Mouse (Mus musculus): Measurements from ENCODE around the gene Hyal2. TPM values are rescaled to one million over a fixed set of nuclear protein-coding genes. Genes with fewer than 3 reads are reported as not detected.

Hyal2 gene
- polyA plus RNA-seq, 1 experiment: 6.8 TPM

DNA sequence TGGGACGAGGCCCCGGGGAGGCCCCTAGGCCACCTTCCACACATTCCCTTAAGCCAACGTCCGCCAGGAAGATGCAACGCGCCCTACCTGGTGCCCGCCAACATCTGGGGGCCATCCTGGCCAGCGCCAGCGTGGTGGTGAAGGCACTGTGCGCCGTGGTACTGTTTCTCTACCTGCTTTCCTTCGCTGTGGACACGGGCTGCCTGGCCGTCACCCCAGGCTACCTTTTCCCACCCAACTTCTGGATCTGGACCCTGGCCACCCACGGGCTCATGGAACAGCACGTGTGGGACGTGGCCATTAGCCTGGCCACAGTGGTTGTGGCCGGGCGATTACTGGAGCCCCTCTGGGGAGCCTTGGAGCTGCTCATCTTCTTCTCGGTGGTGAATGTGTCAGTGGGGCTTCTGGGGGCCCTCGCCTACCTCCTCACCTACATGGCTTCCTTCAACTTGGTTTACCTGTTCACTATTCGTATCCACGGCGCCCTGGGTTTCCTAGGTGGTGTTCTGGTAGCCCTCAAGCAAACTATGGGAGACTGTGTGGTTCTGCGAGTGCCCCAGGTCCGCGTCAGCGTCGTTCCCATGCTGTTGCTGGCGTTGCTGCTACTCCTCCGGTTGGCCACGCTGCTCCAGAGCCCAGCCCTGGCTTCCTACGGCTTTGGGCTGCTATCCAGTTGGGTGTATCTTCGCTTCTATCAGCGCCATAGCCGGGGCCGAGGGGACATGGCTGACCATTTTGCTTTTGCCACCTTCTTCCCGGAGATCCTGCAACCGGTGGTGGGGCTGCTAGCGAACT lies 33.1 kb upstream of the Hyal2 start:
- under 1% methylated on average over 40 of the region's 40 CpGs for WGBS
- Histone ChIP-seq H3K4me3 (replicated peaks; ENCODE audit: control insufficient read depth, low read depth, low read length) (peak overlapping the region; percentile 94), H3K27ac (ENCODE audit: control insufficient read depth, insufficient read depth, low read depth, low read length, poor library complexity) (peak overlapping the region; percentile 76), H3K4me1 (ENCODE audit: control insufficient read depth, insufficient read depth, low read length) (peaks cover 3% of the 10 kb centered on the region)
- TF ChIP-seq CTCF (IDR thresholded peaks at IDR 0.05; ENCODE audit: control insufficient read depth, insufficient read depth, low read length) (no peak), POLR2A (IDR thresholded peaks at IDR 0.05; ENCODE audit: borderline replicate concordance, control insufficient read depth, low read depth, low read length) (no peak)

DNA sequence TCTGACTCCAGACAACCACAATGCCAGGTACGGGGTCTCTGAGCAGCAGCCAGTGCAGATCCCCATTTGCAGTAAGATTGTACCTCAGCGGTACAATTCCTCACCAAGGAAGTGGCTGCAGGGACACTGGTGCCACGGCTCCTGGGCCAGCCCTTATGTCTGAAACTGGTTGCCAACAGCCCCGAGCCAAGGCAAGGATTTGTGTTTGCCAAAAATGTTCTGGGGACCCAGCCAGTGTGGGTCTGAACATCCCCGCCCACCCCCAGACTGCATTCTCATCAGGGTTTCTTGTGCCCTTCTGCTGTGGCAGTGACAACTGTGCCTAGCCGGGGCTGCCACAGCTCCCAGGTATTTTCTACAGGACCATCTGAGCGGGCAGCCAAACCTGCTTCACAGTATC lies 29.5 kb upstream of the Hyal2 start:
- 93% methylated on average over 7 of the region's 7 CpGs for WGBS
- Histone ChIP-seq H3K4me3 (replicated peaks; ENCODE audit: control insufficient read depth, low read depth, low read length) (no peak overlapping the region), H3K27ac (ENCODE audit: control insufficient read depth, insufficient read depth, low read depth, low read length, poor library complexity) (no peak overlapping the region), H3K4me1 (ENCODE audit: control insufficient read depth, insufficient read depth, low read length) (peaks cover 3% of the 10 kb centered on the region)
- TF ChIP-seq POLR2A (IDR thresholded peaks at IDR 0.05; ENCODE audit: borderline replicate concordance, control insufficient read depth, low read depth, low read length): no peak
- TF ChIP-seq CTCF (IDR thresholded peaks at IDR 0.05; ENCODE audit: control insufficient read depth, insufficient read depth, low read length): no peak

DNA sequence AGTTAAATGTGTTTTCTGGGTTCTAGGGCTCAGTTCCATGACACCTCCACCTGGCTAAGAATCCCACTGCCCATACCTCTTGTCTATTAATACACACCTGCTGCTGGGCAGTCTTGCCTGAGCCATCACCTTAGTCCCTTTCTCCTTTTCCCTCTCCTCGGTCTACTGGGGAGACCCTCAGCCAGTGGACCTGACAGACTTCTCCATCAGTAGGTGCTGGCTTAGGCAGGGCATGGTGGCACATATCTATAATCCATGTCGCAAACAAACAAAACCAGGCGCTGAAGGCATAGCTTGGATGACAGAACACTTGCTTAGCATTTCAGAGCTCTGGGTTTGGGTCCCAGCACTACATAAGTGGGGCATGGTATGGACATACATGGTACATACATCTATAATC lies 29.0 kb upstream of the Hyal2 start:
- 82% methylated on average over 3 of the region's 3 CpGs for WGBS
- no peak overlapping the region for H3K4me3 ChIP-seq (replicated peaks; ENCODE audit: control insufficient read depth, low read depth, low read length)
- H3K27ac ChIP-seq (ENCODE audit: control insufficient read depth, insufficient read depth, low read depth, low read length, poor library complexity): no peak overlapping the region
- H3K4me1 ChIP-seq (ENCODE audit: control insufficient read depth, insufficient read depth, low read length): peaks cover 2% of the 10 kb centered on the region
- TF ChIP-seq POLR2A (IDR thresholded peaks at IDR 0.05; ENCODE audit: borderline replicate concordance, control insufficient read depth, low read depth, low read length): no peak
- no peak for TF ChIP-seq CTCF (IDR thresholded peaks at IDR 0.05; ENCODE audit: control insufficient read depth, insufficient read depth, low read length)

DNA sequence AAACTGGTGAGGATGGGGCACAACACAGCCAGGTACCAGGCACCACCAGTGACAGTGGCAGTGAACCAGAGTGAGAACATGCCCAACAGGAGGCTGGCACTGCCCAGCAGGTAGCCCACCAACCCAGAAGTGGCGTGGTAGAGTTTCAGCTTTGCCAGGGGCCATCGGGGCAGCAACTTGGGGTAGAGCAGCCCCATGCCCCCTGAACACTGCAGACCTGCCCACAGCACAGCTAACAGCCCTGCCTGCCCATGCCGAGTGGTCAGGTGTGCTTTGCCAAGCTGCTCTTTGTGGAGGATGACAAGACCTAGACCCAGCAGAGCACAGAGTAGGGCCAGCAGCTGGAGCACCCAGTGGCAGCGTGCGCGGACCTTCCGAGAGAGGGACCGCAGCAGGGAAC lies 27.8 kb upstream of the Hyal2 start:
- 94% methylated on average over 8 of the region's 8 CpGs for WGBS
- Histone ChIP-seq H3K4me3 (replicated peaks; ENCODE audit: control insufficient read depth, low read depth, low read length) (no peak overlapping the region), H3K27ac (ENCODE audit: control insufficient read depth, insufficient read depth, low read depth, low read length, poor library complexity) (no peak overlapping the region; the same call in 1 of the 2 replicates), H3K4me1 (ENCODE audit: control insufficient read depth, insufficient read depth, low read length) (peaks cover 2% of the 10 kb centered on the region)
- TF ChIP-seq CTCF (IDR thresholded peaks at IDR 0.05; ENCODE audit: control insufficient read depth, insufficient read depth, low read length): no peak
- TF ChIP-seq POLR2A (IDR thresholded peaks at IDR 0.05; ENCODE audit: borderline replicate concordance, control insufficient read depth, low read depth, low read length): 0 out of 2 replicates have a peak, but pooled peaks have one; percentile 5

GRCm38 (mm10) chr9:107540420-107540819 lies 27.3 kb upstream of the Hyal2 start:
- TF ChIP-seq CTCF (IDR thresholded peaks at IDR 0.05; ENCODE audit: control insufficient read depth, insufficient read depth, low read length): no peak
- no peak for TF ChIP-seq POLR2A (IDR thresholded peaks at IDR 0.05; ENCODE audit: borderline replicate concordance, control insufficient read depth, low read depth, low read length)
- no peak overlapping the region for H3K4me3 ChIP-seq (replicated peaks; ENCODE audit: control insufficient read depth, low read depth, low read length)
- 70% methylated on average over 4 of the region's 4 CpGs for WGBS
- no peak overlapping the region for H3K27ac ChIP-seq (ENCODE audit: control insufficient read depth, insufficient read depth, low read depth, low read length, poor library complexity)
- peaks cover 2% of the 10 kb centered on the region for H3K4me1 ChIP-seq (ENCODE audit: control insufficient read depth, insufficient read depth, low read length)

- Histone ChIP-seq H3K27ac (ENCODE audit: control insufficient read depth, insufficient read depth, low read depth, low read length, poor library complexity) (no peak overlapping the region), H3K4me1 (ENCODE audit: control insufficient read depth, insufficient read depth, low read length) (no peaks in the 10 kb centered on the region; the same call in 1 of the 2 replicates), H3K4me3 (replicated peaks; ENCODE audit: control insufficient read depth, low read depth, low read length) (no peak overlapping the region)
- WGBS: 61% methylated on average over 10 of the region's 10 CpGs
- TF ChIP-seq POLR2A (IDR thresholded peaks at IDR 0.05; ENCODE audit: borderline replicate concordance, control insufficient read depth, low read depth, low read length) (no peak), CTCF (IDR thresholded peaks at IDR 0.05; ENCODE audit: control insufficient read depth, insufficient read depth, low read length) (no peak)
Measured at GRCm38 (mm10) chr9:107541005-107541404, 26.7 kb upstream of the Hyal2 start.

DNA sequence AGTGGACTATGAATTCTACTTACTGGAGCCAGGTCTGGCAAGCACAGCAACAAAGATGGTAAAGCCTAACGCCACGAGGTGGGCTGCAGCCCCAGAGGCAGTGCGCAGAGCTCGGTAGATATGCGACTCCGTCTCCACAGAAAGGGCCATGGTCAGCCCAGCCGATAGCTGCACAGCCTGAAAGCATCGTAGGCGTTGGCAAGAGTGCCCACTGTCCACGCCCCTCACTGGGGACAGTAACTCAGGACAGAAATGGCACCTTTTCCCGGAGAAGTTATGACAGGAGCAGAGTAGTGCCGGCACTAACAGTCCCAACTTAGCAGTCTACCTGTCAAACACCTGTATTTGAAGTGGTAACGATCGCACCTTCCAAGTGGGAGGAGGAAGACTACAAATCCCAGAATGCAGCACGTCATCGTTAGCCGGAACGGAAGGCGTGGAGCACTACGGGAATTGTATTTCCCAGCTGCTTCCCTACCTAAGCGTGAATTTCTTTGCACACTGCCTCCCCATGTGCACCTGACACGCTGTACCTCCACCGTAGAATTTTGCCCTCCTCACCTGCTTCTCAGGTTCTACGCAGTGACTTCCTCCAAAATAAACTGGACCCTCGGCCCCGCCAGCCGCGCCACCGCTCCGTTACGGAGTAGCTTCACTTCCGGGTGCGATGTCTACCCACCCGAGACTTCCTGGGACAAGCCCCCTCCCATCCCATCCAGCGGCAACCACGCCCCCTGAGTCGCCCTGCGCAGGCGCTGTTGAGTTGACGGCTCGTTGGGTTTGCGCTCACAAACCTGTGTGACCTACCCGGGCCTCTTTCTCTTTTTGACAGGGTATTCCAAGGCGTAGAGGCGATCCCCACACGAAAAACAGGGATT lies 26.0 kb upstream of the Hyal2 start, which contains the start of the genes Cyb561d2 and Nprl2:
TSS of gene Cyb561d2 (minus strand) at position 720 of the 878 bp plus-strand sequence.
TSS of gene Nprl2 (plus strand) at position 753 of the 878 bp plus-strand sequence.
- under 1% methylated on average over 46 of the region's 46 CpGs for WGBS
- Histone ChIP-seq H3K4me3 (replicated peaks; ENCODE audit: control insufficient read depth, low read depth, low read length) (peak within 1 kb of the TSS; percentile 87), H3K4me1 (ENCODE audit: control insufficient read depth, insufficient read depth, low read length) (peaks cover under 1% of the 10 kb centered on the region; the same call in 1 of the 2 replicates), H3K27ac (ENCODE audit: control insufficient read depth, insufficient read depth, low read depth, low read length, poor library complexity) (peak within 1 kb of the TSS; percentile 35)
- TF ChIP-seq POLR2A (IDR thresholded peaks at IDR 0.05; ENCODE audit: borderline replicate concordance, control insufficient read depth, low read depth, low read length) (peak; percentile 58; the same call in 1 of the 2 replicates), CTCF (IDR thresholded peaks at IDR 0.05; ENCODE audit: control insufficient read depth, insufficient read depth, low read length) (peak; percentile 17; the same call in 1 of the 2 replicates)

- Histone ChIP-seq H3K4me3 (replicated peaks; ENCODE audit: control insufficient read depth, low read depth, low read length) (peak overlapping the region; percentile 87), H3K27ac (ENCODE audit: control insufficient read depth, insufficient read depth, low read depth, low read length, poor library complexity) (peak overlapping the region; percentile 7; the same call in 1 of the 2 replicates), H3K4me1 (ENCODE audit: control insufficient read depth, insufficient read depth, low read length) (peaks cover 3% of the 10 kb centered on the region; the same call in 1 of the 2 replicates)
- 0% methylated on average over 11 of the region's 11 CpGs for WGBS
- TF ChIP-seq CTCF (IDR thresholded peaks at IDR 0.05; ENCODE audit: control insufficient read depth, insufficient read depth, low read length): no peak
- no peak for TF ChIP-seq POLR2A (IDR thresholded peaks at IDR 0.05; ENCODE audit: borderline replicate concordance, control insufficient read depth, low read depth, low read length)
Measured at GRCm38 (mm10) chr9:107542352-107542686, 25.4 kb upstream of the Hyal2 start.
